Mouse (Mus musculus): ENCODE results near the gene 1700025G04Rik. TPM values are rescaled to one million over a fixed set of nuclear protein-coding genes. Genes with fewer than 3 reads are reported as not detected.

Gene 1700025G04Rik
- total and polyA plus RNA-seq, 2 experiments from 2014 or later: 13.0 to 46.1 TPM

DNA sequence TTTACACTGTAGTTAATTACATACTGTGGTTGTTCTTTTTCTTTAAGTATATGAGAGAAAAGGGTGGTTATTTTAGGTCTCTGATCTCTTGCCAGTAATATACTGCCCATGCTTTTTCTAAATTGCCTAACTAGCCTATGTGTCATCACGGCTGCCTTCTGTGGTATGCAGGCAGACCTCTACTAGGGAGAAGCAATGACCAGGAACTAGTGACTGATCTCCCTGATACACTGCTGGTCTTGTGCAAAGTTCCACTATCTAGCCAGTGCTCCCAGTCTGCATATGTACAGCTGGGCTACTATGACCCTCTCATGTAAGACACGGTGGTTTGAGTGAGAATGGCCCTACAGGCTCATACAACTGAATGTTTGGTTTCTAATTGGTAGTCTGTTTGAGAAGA, 16.2 kb upstream of the 1700025G04Rik start:
- Histone ChIP-seq H3K36me3 (replicated peaks; ENCODE audit: control insufficient read depth, insufficient read depth, low read length) (no peaks in the 10 kb centered on the region), H3K9me3 (replicated peaks; ENCODE audit: control insufficient read depth, low read length) (no peaks in the 10 kb centered on the region), H3K4me2 (ENCODE audit: low read depth, low read length) (no peak overlapping the region), H3K27me3 (ENCODE audit: control insufficient read depth, insufficient read depth, low read length) (no peaks in the 10 kb centered on the region), H3K4me1 (ENCODE audit: control insufficient read depth, insufficient read depth) (peaks cover 11% of the 10 kb centered on the region; the same call in 1 of the 2 replicates), H3K4me3 (ENCODE audit: low read depth, low read length) (no peak overlapping the region), H3K9ac (replicated peaks; ENCODE audit: low read depth, low read length) (no peak overlapping the region), H3K27ac (ENCODE audit: low read depth) (no peak overlapping the region)
- TF ChIP-seq CTCF (IDR thresholded peaks at IDR 0.05; ENCODE audit: low read depth) (no peak), EP300 (IDR thresholded peaks at IDR 0.05; ENCODE audit: low read depth) (no peak)
- DNase-seq (ENCODE audit: low spot score): no peak
- WGBS: 74% methylated on average over 2 of the region's 2 CpGs
- ATAC-seq (ENCODE audit: insufficient read depth, low read depth): no peak

DNA sequence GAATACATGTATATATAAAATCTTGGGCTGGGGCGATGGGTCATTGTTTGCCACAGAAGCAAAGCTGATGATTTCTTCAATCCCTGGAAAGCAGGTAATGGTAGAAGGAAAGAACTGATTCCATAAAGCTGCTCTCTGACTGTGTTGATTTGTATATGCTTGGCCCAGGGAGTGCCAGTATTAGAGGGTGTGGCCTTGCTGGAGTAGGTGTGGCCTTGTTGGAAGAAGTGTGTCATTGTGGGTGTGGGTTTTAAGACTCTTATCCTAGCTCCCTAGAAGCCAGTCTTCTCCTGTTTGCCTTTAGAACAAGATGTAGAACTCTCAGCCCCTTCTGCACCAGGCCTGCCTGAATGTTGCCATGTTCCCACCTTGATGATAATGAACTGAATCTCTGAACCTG, 15.3 kb upstream of the 1700025G04Rik start:
- Histone ChIP-seq H3K9ac (replicated peaks; ENCODE audit: low read depth, low read length) (no peak overlapping the region), H3K4me2 (ENCODE audit: low read depth, low read length) (no peak overlapping the region), H3K4me3 (ENCODE audit: low read depth, low read length) (no peak overlapping the region), H3K27ac (ENCODE audit: low read depth) (no peak overlapping the region), H3K9me3 (replicated peaks; ENCODE audit: control insufficient read depth, low read length) (no peaks in the 10 kb centered on the region), H3K4me1 (ENCODE audit: control insufficient read depth, insufficient read depth) (peaks cover 11% of the 10 kb centered on the region; the same call in 1 of the 2 replicates), H3K36me3 (replicated peaks; ENCODE audit: control insufficient read depth, insufficient read depth, low read length) (no peaks in the 10 kb centered on the region), H3K27me3 (ENCODE audit: control insufficient read depth, insufficient read depth, low read length) (no peaks in the 10 kb centered on the region)
- DNase-seq (ENCODE audit: low spot score): no peak
- 95% methylated on average over 1 of the region's 1 CpGs for WGBS
- TF ChIP-seq EP300 (IDR thresholded peaks at IDR 0.05; ENCODE audit: low read depth) (no peak), CTCF (IDR thresholded peaks at IDR 0.05; ENCODE audit: low read depth) (no peak)
- ATAC-seq (ENCODE audit: insufficient read depth, low read depth): no peak

DNA sequence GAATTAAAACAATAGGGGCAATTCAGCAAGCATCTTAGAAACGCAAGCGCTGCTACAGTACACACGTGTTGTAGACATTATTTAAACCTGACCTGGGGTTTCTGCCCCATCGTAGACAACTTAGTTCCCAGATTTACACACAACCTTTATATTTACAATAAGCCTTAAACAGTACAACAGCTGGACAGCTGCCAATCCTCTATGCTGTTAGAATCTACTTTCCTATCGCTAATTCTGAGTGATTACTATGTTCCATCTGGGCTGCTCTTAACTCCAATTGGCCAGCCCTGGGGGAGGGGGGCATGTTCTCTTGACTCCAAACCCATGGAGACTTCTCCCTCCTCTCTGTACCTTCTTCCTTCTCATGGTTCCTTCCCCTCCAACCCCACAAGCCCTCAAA, 11.8 kb upstream of the 1700025G04Rik start:
- H3K27ac ChIP-seq (ENCODE audit: low read depth): no peak overlapping the region
- DNase-seq (ENCODE audit: low spot score) (no peak), ATAC-seq (ENCODE audit: insufficient read depth, low read depth) (no peak)
- WGBS: 60% methylated on average over 5 of the region's 5 CpGs
- H3K9me3 ChIP-seq (replicated peaks; ENCODE audit: control insufficient read depth, low read length): no peaks in the 10 kb centered on the region
- H3K4me3 ChIP-seq (ENCODE audit: low read depth, low read length): no peak overlapping the region
- H3K4me1 ChIP-seq (ENCODE audit: control insufficient read depth, insufficient read depth): peaks cover 11% of the 10 kb centered on the region; the same call in 1 of the 2 replicates
- H3K27me3 ChIP-seq (ENCODE audit: control insufficient read depth, insufficient read depth, low read length): no peaks in the 10 kb centered on the region
- no peaks in the 10 kb centered on the region for H3K36me3 ChIP-seq (replicated peaks; ENCODE audit: control insufficient read depth, insufficient read depth, low read length)
- H3K9ac ChIP-seq (replicated peaks; ENCODE audit: low read depth, low read length): no peak overlapping the region
- H3K4me2 ChIP-seq (ENCODE audit: low read depth, low read length): no peak overlapping the region
- no peak for TF ChIP-seq EP300 (IDR thresholded peaks at IDR 0.05; ENCODE audit: low read depth)
- no peak for TF ChIP-seq CTCF (IDR thresholded peaks at IDR 0.05; ENCODE audit: low read depth)

DNA sequence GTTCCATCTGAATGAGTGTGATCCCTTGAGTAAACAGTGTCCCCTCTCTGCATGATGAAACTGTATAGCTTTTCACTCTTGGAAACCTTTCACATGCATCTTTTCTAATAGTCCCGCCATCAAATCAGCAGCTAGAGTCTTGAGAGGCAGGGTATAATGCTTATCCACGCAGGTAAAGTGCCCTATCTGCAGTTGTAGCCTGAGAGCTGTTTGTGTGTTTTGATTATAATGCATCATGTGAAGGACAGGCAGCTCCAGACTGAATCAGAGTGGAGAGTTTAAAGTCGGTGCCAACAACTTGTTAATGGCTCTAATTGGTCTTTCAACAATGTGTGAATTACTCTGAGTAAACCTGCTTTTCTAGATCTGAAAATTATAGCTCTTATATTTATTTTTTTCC, 6.1 kb upstream of the 1700025G04Rik start:
- Histone ChIP-seq H3K4me3 (ENCODE audit: low read depth, low read length) (no peak overlapping the region), H3K36me3 (replicated peaks; ENCODE audit: control insufficient read depth, insufficient read depth, low read length) (no peaks in the 10 kb centered on the region), H3K4me1 (ENCODE audit: control insufficient read depth, insufficient read depth) (no peaks in the 10 kb centered on the region), H3K27ac (ENCODE audit: low read depth) (no peak overlapping the region), H3K4me2 (ENCODE audit: low read depth, low read length) (no peak overlapping the region), H3K9me3 (replicated peaks; ENCODE audit: control insufficient read depth, low read length) (no peaks in the 10 kb centered on the region), H3K9ac (replicated peaks; ENCODE audit: low read depth, low read length) (no peak overlapping the region), H3K27me3 (ENCODE audit: control insufficient read depth, insufficient read depth, low read length) (no peaks in the 10 kb centered on the region)
- ATAC-seq (ENCODE audit: insufficient read depth, low read depth) (no peak), DNase-seq (ENCODE audit: low spot score) (no peak)
- TF ChIP-seq EP300 (IDR thresholded peaks at IDR 0.05; ENCODE audit: low read depth): no peak
- no peak for TF ChIP-seq CTCF (IDR thresholded peaks at IDR 0.05; ENCODE audit: low read depth)
- WGBS: 60% methylated on average over 3 of the region's 3 CpGs

DNA sequence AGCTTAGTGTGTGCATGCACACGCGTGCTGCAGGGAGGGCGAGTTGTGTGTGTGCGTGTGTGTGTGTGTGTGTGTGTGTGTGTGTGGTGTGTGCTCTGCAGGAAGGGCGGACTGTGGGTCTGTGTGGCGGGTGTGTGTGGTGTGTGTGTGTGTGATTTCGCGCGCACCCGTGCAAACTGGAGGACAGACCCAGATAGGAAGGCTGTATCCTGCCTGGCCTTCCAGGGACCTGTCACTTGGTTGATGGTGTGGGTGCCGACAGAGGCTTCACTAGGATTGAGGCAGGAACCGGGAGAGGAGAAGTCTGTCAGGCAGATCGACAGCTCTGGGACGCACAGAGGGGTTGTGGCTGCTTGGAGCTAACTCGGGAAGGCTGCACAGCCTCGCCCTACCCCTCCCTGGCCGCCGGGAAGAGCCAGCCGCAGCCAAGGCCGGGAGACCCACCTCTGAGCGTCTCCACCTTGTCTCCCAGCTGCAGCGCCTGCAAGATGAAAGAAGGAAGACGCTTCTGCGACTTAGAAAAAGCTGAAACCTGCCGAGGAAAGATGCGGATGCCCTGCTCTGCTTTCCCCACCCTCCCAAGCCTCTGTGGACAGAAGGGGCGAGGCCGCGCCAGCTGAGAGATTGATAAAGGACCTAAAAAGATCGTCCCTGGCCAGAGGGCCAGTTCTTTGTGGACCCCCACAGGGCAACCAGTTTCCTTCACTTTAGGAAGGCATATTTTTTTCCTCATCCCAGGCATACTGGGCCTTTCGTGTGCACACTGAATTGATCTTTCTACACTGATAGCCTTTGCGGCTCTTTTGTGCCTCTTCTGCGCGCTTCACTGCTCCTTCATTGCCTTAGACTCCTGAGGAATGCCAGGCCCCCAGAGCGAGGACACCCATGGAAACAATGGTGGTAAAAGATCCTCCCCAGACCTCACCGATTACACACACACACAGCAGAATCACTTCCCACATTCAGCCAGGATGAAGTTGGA, 930 bp upstream of the 1700025G04Rik start:
- TF ChIP-seq CTCF (IDR thresholded peaks at IDR 0.05; ENCODE audit: low read depth) (no peak), EP300 (IDR thresholded peaks at IDR 0.05; ENCODE audit: low read depth) (no peak)
- Histone ChIP-seq H3K36me3 (replicated peaks; ENCODE audit: control insufficient read depth, insufficient read depth, low read length) (no peaks in the 10 kb centered on the region), H3K27ac (ENCODE audit: low read depth) (peak overlapping the region; percentile 88), H3K9me3 (replicated peaks; ENCODE audit: control insufficient read depth, low read length) (no peaks in the 10 kb centered on the region), H3K4me1 (ENCODE audit: control insufficient read depth, insufficient read depth) (peaks cover 20% of the 10 kb centered on the region), H3K27me3 (ENCODE audit: control insufficient read depth, insufficient read depth, low read length) (no peaks in the 10 kb centered on the region), H3K9ac (replicated peaks; ENCODE audit: low read depth, low read length) (peak overlapping the region; percentile 86), H3K4me2 (ENCODE audit: low read depth, low read length) (peak overlapping the region; percentile 86), H3K4me3 (ENCODE audit: low read depth, low read length) (peak overlapping the region; percentile 87)
- peak; percentile 54 for ATAC-seq (ENCODE audit: insufficient read depth, low read depth)
- DNase-seq (ENCODE audit: low spot score): peak; percentile 44
- WGBS: 3% methylated on average over 36 of the region's 36 CpGs

Measured in heart, postnatal 0 days (tissue).